Mouse (Mus musculus) liver, embryonic 14.5 days (tissue): ENCODE results near the gene Srd5a3. TPM values are rescaled to one million over a fixed set of nuclear protein-coding genes. Genes with fewer than 3 reads are reported as not detected.

Source experiments
- ATAC-seq: fragments of 200-750 bp; cut with Nextera tagmentation; 2 replicates; pipeline ENCODE4 v1.8.0; 2017; ENCODE audit warnings: moderate number of reproducible peaks, mild to moderate bottlenecking, moderate library complexity; ENCODE audit not compliant: insufficient read depth
- DNase-seq, 3 experiments: peaks; one replicate each; pipeline ENCODE4 v3.0.0-alpha.2; 2012 to 2013; ENCODE audit warnings: low read depth in 3 of 3, low spot score in 3 of 3
- H3K27ac ChIP-seq: fragments of 300-500 bp; sonication (generic); 2 replicates; pipeline ENCODE4 v1.5.1; 2014; ENCODE audit warnings: moderate library complexity, mild to moderate bottlenecking, control low read depth, inconsistent platforms
- H3K27me3 ChIP-seq: fragments of 300-500 bp; sonication (generic); 2 replicates; pipeline ENCODE4 v1.6.1; 2014; ENCODE audit warnings: mild to moderate bottlenecking, low read length, moderate library complexity; ENCODE audit not compliant: control insufficient read depth, insufficient read depth
- H3K36me3 ChIP-seq: fragments of 300-500 bp; sonication (generic); replicated peaks from 2 replicates; pipeline ENCODE4 v1.6.1; 2014; ENCODE audit warnings: low read depth; ENCODE audit not compliant: control insufficient read depth, insufficient read depth
- H3K4me1 ChIP-seq, 2 experiments: fragments of 200-500 bp in 1 of 2; fragments of 300-500 bp in 1 of 2; sonication (generic) in 1 of 2; replicated peaks; 2 replicates each; pipeline ENCODE4 v1.6.1; 2012 to 2014; ENCODE audit warnings: antibody characterized with exemption in 1 of 2, inconsistent platforms in 1 of 2, low read length in 1 of 2; ENCODE audit not compliant: control insufficient read depth in 2 of 2, insufficient read depth in 2 of 2
- H3K4me2 ChIP-seq: fragments of 300-500 bp; sonication (generic); 2 replicates; pipeline ENCODE4 v1.6.1; 2014; ENCODE audit warnings: low read depth, mild to moderate bottlenecking, control low read depth, moderate library complexity
- H3K4me3 ChIP-seq, 2 experiments: fragments of 200-500 bp in 1 of 2; fragments of 300-500 bp in 1 of 2; sonication (generic) in 1 of 2; 2 replicates each; pipeline ENCODE4 v1.5.1; 2012 to 2014; ENCODE audit warnings: low read depth in 2 of 2, low read length in 2 of 2, mild to moderate bottlenecking in 2 of 2, control low read depth in 1 of 2, inconsistent platforms in 1 of 2, moderate library complexity in 1 of 2; ENCODE audit not compliant: insufficient read depth in 1 of 2
- H3K9ac ChIP-seq: fragments of 300-500 bp; sonication (generic); replicated peaks from 2 replicates; pipeline ENCODE4 v1.6.1; 2014; ENCODE audit warnings: mild to moderate bottlenecking, control low read depth, moderate library complexity
- H3K9me3 ChIP-seq: fragments of 300-500 bp; sonication (generic); 2 replicates; pipeline ENCODE4 v1.6.1; 2016; ENCODE audit warnings: low read length, mixed read lengths; ENCODE audit not compliant: control insufficient read depth
- CTCF ChIP-seq: IDR thresholded peaks from 2 replicates; pipeline ENCODE4 v1.5.1; 2016; ENCODE audit warnings: antibody characterized with exemption, low read depth, control low read depth
- EP300 ChIP-seq: IDR thresholded peaks from 2 replicates; pipeline ENCODE4 v1.6.1; 2016; ENCODE audit warnings: antibody characterized with exemption, low read depth
- WGBS: fragments of 180-500 bp; shearing (Covaris S2); extraction: QIAGEN DNeasy Blood & Tissue Kit; methylation state at CpG from one replicate; pipeline ENCODE4 v1.1.7; 2014; ENCODE audit not compliant: insufficient replicate concordance; 5-methylcytosine and 5-hydroxymethylcytosine counted together
- polyA plus RNA-seq, 2 experiments: library from polyadenylated mRNA; depleted of rRNA in 1 of 2; stranded (reverse) in 1 of 2; unstranded in 1 of 2; fragments of >200 nt; fragmentation: Nextera tagmentation in 1 of 2; extraction: Ambion mirVana in 1 of 2; gene quantifications; 2 replicates each; pipeline versions ENCODE4 v1.2.1 to v1.2.3; 2012 to 2014

Gene Srd5a3
- polyA plus RNA-seq, 2 experiments, result 8.8 to 14.3 TPM

- H3K9ac ChIP-seq, result no peak overlapping the region
- H3K4me3 ChIP-seq, result no peak overlapping the region
- no peak overlapping the region; the same call in 1 of the 2 replicates for H3K4me2 ChIP-seq
- ATAC-seq, result no peak
- no peak overlapping the region; the same call in 1 of the 2 replicates for H3K27ac ChIP-seq
- no peak for TF ChIP-seq EP300
- no peak for TF ChIP-seq CTCF
- H3K27me3 ChIP-seq, result no peaks in the 10 kb centered on the region
- WGBS, result 29% methylated on average over 1 of the region's 1 CpGs
- H3K36me3 ChIP-seq, result no peaks in the 10 kb centered on the region
- no peak for DNase-seq
- H3K9me3 ChIP-seq, result no peaks in the 10 kb centered on the region
- peaks cover 20 to 28% of the 10 kb centered on the region in 2 experiments for H3K4me1 ChIP-seq
Observed at GRCm38 (mm10) chr5:76138071-76138470, 2.0 kb upstream of the Srd5a3 start.

GRCm38 (mm10) chr5:76138512-76138911, 1.6 kb upstream of the Srd5a3 start:
- Histone ChIP-seq H3K9me3 (no peaks in the 10 kb centered on the region), H3K27me3 (no peaks in the 10 kb centered on the region), H3K4me2 (no peak overlapping the region; the same call in 1 of the 2 replicates), H3K4me1 (peaks cover 20 to 28% of the 10 kb centered on the region in 2 experiments), H3K9ac (no peak overlapping the region), H3K27ac (no peak overlapping the region; the same call in 1 of the 2 replicates), H3K4me3 (no peak overlapping the region), H3K36me3 (no peaks in the 10 kb centered on the region)
- ATAC-seq, result no peak
- TF ChIP-seq EP300, result no peak
- TF ChIP-seq CTCF, result no peak
- 49% methylated on average over 10 of the region's 10 CpGs for WGBS
- DNase-seq, result peak; percentile 62 to 67 (median 65)

- Histone ChIP-seq H3K4me2 (peak overlapping the region; percentile 78), H3K36me3 (no peaks in the 10 kb centered on the region), H3K27me3 (no peaks in the 10 kb centered on the region), H3K4me3 (no peak overlapping the region; a peak in 1 of 4 replicates), H3K27ac (no peak overlapping the region), H3K9me3 (no peaks in the 10 kb centered on the region), H3K4me1 (peaks cover 20 to 28% of the 10 kb centered on the region in 2 experiments), H3K9ac (no peak overlapping the region)
- ATAC-seq, result no peak
- TF ChIP-seq EP300, result no peak
- WGBS, result 51% methylated on average over 7 of the region's 7 CpGs
- no peak for DNase-seq
Observed at GRCm38 (mm10) chr5:76139171-76139671, 850 bp upstream of the Srd5a3 start.

- Histone ChIP-seq H3K4me3 (peak overlapping the region; percentile 79 to 96), H3K9me3 (no peaks in the 10 kb centered on the region), H3K36me3 (no peaks in the 10 kb centered on the region), H3K4me1 (peaks cover 20 to 28% of the 10 kb centered on the region in 2 experiments), H3K4me2 (peak overlapping the region; percentile 78), H3K9ac (peak overlapping the region; percentile 88), H3K27me3 (no peaks in the 10 kb centered on the region), H3K27ac (peak overlapping the region; percentile 79)
- peak; percentile 36; the same call in 1 of the 2 replicates for ATAC-seq
- TF ChIP-seq EP300 (0 out of 2 replicates have a peak, but pooled peaks have one; percentile 3), CTCF (no peak)
- WGBS, result 7% methylated on average over 9 of the region's 9 CpGs
- no peak for DNase-seq
Observed at GRCm38 (mm10) chr5:76140730-76141066, 627 bp downstream of the Srd5a3 start.

- Histone ChIP-seq H3K4me1 (peaks cover 13 to 21% of the 10 kb centered on the region in 2 experiments), H3K27ac (no peak overlapping the region), H3K4me3 (no peak overlapping the region), H3K4me2 (no peak overlapping the region), H3K27me3 (no peaks in the 10 kb centered on the region), H3K9me3 (no peaks in the 10 kb centered on the region), H3K36me3 (no peaks in the 10 kb centered on the region), H3K9ac (no peak overlapping the region)
- no peak for ATAC-seq
- WGBS, result 70% methylated on average over 4 of the region's 4 CpGs
- TF ChIP-seq EP300, result no peak
- no peak for TF ChIP-seq CTCF
- no peak for DNase-seq
Observed at GRCm38 (mm10) chr5:76143356-76143755, 3.3 kb downstream of the Srd5a3 start.
